Comparison of ENCODE assay signal across 14 mouse cellular contexts in the genomic region with DNA sequence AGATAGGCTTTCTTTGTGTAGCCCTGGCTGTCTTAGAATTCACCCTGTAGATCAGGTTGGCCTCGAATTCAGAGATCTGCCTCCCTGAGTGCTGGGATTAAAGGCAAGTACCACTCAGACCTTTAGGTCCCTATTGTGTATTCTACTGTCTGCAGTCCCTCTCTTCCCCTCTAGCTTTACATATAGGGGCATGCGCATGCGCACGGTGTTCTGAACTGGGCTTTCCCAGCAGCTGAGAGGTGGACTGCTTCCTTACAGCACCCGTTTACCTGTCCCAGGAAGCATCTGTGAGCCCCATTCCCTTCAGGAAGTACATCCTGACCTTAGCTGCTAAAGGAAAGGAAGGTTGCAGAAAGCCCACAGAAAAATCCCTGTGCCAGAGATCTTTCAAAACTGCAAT.
A peak's percentile ranks its signal among the peaks of the same experiment; 100 is the strongest.
DNase-seq lines count a peak whose midpoint lies in the region; ATAC-seq lines count a peak whose summit lies in the region.
"Had no signal": no experiment of that assay in that cellular context is flagged by ENCODE, and none has a peak within 500 bp of the region (broad histone marks: within the 10 kb centered on the region; RNA-seq: fewer than 3 reads in every experiment).

No protein-coding gene starts in this region.

- no peak overlapping the region for H3K4me3 ChIP-seq in heart, embryonic 13.5 days
- H3K4me3 ChIP-seq in lung, embryonic 16.5 days (ENCODE audit: low read length): no peak overlapping the region
- H3K4me3 ChIP-seq in intestine, embryonic 14.5 days (ENCODE audit: low read depth, low read length): no peak overlapping the region
- no peak overlapping the region for H3K4me3 ChIP-seq in hindbrain, embryonic 14.5 days (replicated peaks; ENCODE audit: low read length)

- intact Hi-C loops in heart, postnatal 10 days (cut with DNase I): no loop called here

- no peaks in the 10 kb centered on the region for H3K9me3 ChIP-seq in heart, embryonic 13.5 days
- H3K9me3 ChIP-seq in lung, embryonic 16.5 days (ENCODE audit: control insufficient read depth, low read length): no peaks in the 10 kb centered on the region
- H3K9me3 ChIP-seq in intestine, embryonic 14.5 days (ENCODE audit: control insufficient read depth, low read length): no peaks in the 10 kb centered on the region
- H3K9me3 ChIP-seq in hindbrain, embryonic 14.5 days (ENCODE audit: control insufficient read depth, low read length): no peaks in the 10 kb centered on the region
- H3K9me3 ChIP-seq: hindbrain, embryonic 15.5 days; midbrain, embryonic 10.5 days; neural tube, embryonic 13.5 days had no signal

- no peak overlapping the region for H3K27ac ChIP-seq in heart, embryonic 13.5 days (replicated peaks)
- H3K27ac ChIP-seq in lung, embryonic 16.5 days (ENCODE audit: low read length): peak overlapping the region; percentile 77
- 0 out of 2 replicates have a peak overlapping the region, but pooled peaks have one; percentile 27 for H3K27ac ChIP-seq in intestine, embryonic 14.5 days (ENCODE audit: low read depth)
- no peak overlapping the region for H3K27ac ChIP-seq in hindbrain, embryonic 14.5 days
- H3K27ac ChIP-seq: neural tube, embryonic 13.5 days had no signal

- peaks cover 32% of the 10 kb centered on the region for H3K4me1 ChIP-seq in heart, embryonic 13.5 days
- peaks cover 10% of the 10 kb centered on the region for H3K4me1 ChIP-seq in lung, embryonic 16.5 days (replicated peaks; ENCODE audit: control insufficient read depth, insufficient read depth, low read length)
- H3K4me1 ChIP-seq in intestine, embryonic 14.5 days (replicated peaks; ENCODE audit: control insufficient read depth, insufficient read depth, low read length): 0 out of 2 replicates have a peak, but pooled peaks cover 4% of the 10 kb centered on the region
- peaks cover 3% of the 10 kb centered on the region; the same call in 1 of the 2 replicates for H3K4me1 ChIP-seq in hindbrain, embryonic 14.5 days (replicated peaks; ENCODE audit: control insufficient read depth, insufficient read depth, low read length)

- H3K4me2 ChIP-seq in heart, embryonic 13.5 days: peak overlapping the region; percentile 94; the same call in 1 of the 2 replicates
- H3K4me2 ChIP-seq in lung, embryonic 16.5 days (ENCODE audit: low read depth, low read length): peak overlapping the region; percentile 67
- H3K4me2 ChIP-seq in intestine, embryonic 14.5 days (ENCODE audit: low read length): peak overlapping the region; percentile 60; the same call in 1 of the 2 replicates
- no peak overlapping the region for H3K4me2 ChIP-seq in hindbrain, embryonic 14.5 days (replicated peaks)

- no peak for DNase-seq in heart, postnatal 10 days
- no peak for DNase-seq in lung, postnatal 36 days
- DNase-seq in intestine, embryonic 14.5 days (ENCODE audit: low spot score): no peak
- DNase-seq in hindbrain, embryonic 14.5 days (ENCODE audit: low spot score): no peak
- DNase-seq: kidney, adult 8-10 months; kidney, postnatal 4 days; right cerebral cortex, postnatal 25 days had no signal

- H3K36me3 ChIP-seq in heart, embryonic 13.5 days: no peaks in the 10 kb centered on the region
- H3K36me3 ChIP-seq in lung, embryonic 16.5 days (ENCODE audit: control insufficient read depth, insufficient read depth, low read length): no peaks in the 10 kb centered on the region
- H3K36me3 ChIP-seq in intestine, embryonic 14.5 days (ENCODE audit: control insufficient read depth, insufficient read depth, low read length): no peaks in the 10 kb centered on the region
- no peaks in the 10 kb centered on the region for H3K36me3 ChIP-seq in hindbrain, embryonic 14.5 days (replicated peaks; ENCODE audit: control insufficient read depth, insufficient read depth)
- H3K36me3 ChIP-seq: hindbrain, embryonic 15.5 days; midbrain, embryonic 10.5 days; neural tube, embryonic 13.5 days had no signal

- no peak overlapping the region for H3K9ac ChIP-seq in heart, embryonic 13.5 days
- 0 out of 2 replicates have a peak overlapping the region, but pooled peaks have one; percentile 13 for H3K9ac ChIP-seq in lung, embryonic 16.5 days (ENCODE audit: low read length)
- no peak overlapping the region for H3K9ac ChIP-seq in intestine, embryonic 14.5 days (ENCODE audit: low read length)
- no peak overlapping the region for H3K9ac ChIP-seq in hindbrain, embryonic 14.5 days

- H3K27me3 ChIP-seq in heart, embryonic 13.5 days (replicated peaks): peaks cover 15% of the 10 kb centered on the region
- peaks cover 12% of the 10 kb centered on the region for H3K27me3 ChIP-seq in lung, embryonic 16.5 days (ENCODE audit: control insufficient read depth, insufficient read depth, low read depth, low read length)
- H3K27me3 ChIP-seq in intestine, embryonic 14.5 days (replicated peaks; ENCODE audit: control insufficient read depth, insufficient read depth, low read length): peaks cover 18% of the 10 kb centered on the region
- H3K27me3 ChIP-seq in hindbrain, embryonic 14.5 days (ENCODE audit: control insufficient read depth, insufficient read depth, low read length): peaks cover 11% of the 10 kb centered on the region

- no peak for ATAC-seq in heart, embryonic 13.5 days (ENCODE audit: extremely low read depth, insufficient number of reproducible peaks, low FRiP score, low TSS enrichment)
- ATAC-seq in lung, embryonic 16.5 days (ENCODE audit: low read depth): peak; percentile 1; the same call in 1 of the 2 replicates
- ATAC-seq in intestine, embryonic 14.5 days (replicated peaks; ENCODE audit: low FRiP score, low TSS enrichment, low read depth): no peak
- ATAC-seq in hindbrain, embryonic 14.5 days (ENCODE audit: low FRiP score): no peak
- no peak for ATAC-seq in megakaryocyte, adult 5-6 weeks (ENCODE audit: poor library complexity, severe bottlenecking)
- ATAC-seq: forebrain, embryonic 14.5 days had no signal

- 59% methylated on average over 5 of the region's 5 CpGs for WGBS in heart, embryonic 13.5 days
- WGBS in lung, embryonic 16.5 days: 27% methylated on average over 5 of the region's 5 CpGs
- 54% methylated on average over 5 of the region's 5 CpGs for WGBS in intestine, embryonic 14.5 days
- 79% methylated on average over 5 of the region's 5 CpGs for WGBS in hindbrain, embryonic 14.5 days

Comparison
In these comparisons a context has a peak if more than half of its experiments do, and no peak if none do; other contexts are left out.
1. H3K27ac ChIP-seq: peak in lung, embryonic 16.5 days (single experiment) and intestine, embryonic 14.5 days (single experiment); none in heart, embryonic 13.5 days (single experiment) and hindbrain, embryonic 14.5 days (single experiment).